Mouse (Mus musculus): ENCODE measurements around the gene Bcar3.

Bcar3 gene

GRCm38 (mm10) chr3:122458743-122459142 is 164.8 kb downstream of the Bcar3 start:
- no peak for DNase-seq (ENCODE audit: low spot score)

GRCm38 (mm10) chr3:122460848-122461511 is 167.0 kb downstream of the Bcar3 start:
- no peak for DNase-seq (ENCODE audit: low spot score)

- DNase-seq (ENCODE audit: low spot score), result no peak
Measured at GRCm38 (mm10) chr3:122461512-122461881, 167.6 kb downstream of the Bcar3 start.

- no peak for DNase-seq (ENCODE audit: low spot score)
Measured at GRCm38 (mm10) chr3:122461932-122462871, 168.3 kb downstream of the Bcar3 start.

GRCm38 (mm10) chr3:122463166-122463565 is 169.2 kb downstream of the Bcar3 start:
- DNase-seq (ENCODE audit: low spot score), result no peak

- DNase-seq (ENCODE audit: low spot score), result no peak
Measured at GRCm38 (mm10) chr3:122466100-122466730, 172.3 kb downstream of the Bcar3 start.

- no peak for DNase-seq (ENCODE audit: low spot score)
Measured at GRCm38 (mm10) chr3:122467977-122468376, 174.0 kb downstream of the Bcar3 start.

GRCm38 (mm10) chr3:122470326-122471016 is 176.5 kb downstream of the Bcar3 start:
- no peak for DNase-seq (ENCODE audit: low spot score)

- no peak for DNase-seq (ENCODE audit: low spot score)
Measured at GRCm38 (mm10) chr3:122471017-122471721, 177.2 kb downstream of the Bcar3 start.

GRCm38 (mm10) chr3:122472412-122472811 is 178.5 kb downstream of the Bcar3 start:
- DNase-seq (ENCODE audit: low spot score), result no peak

GRCm38 (mm10) chr3:122473523-122474034 is 179.6 kb downstream of the Bcar3 start:
- no peak for DNase-seq (ENCODE audit: low spot score)

GRCm38 (mm10) chr3:122474067-122474466 is 180.1 kb downstream of the Bcar3 start:
- DNase-seq (ENCODE audit: low spot score), result peak; percentile 6

GRCm38 (mm10) chr3:122474796-122475195 is 180.9 kb downstream of the Bcar3 start:
- no peak for DNase-seq (ENCODE audit: low spot score)

- DNase-seq (ENCODE audit: low spot score), result no peak
Measured at GRCm38 (mm10) chr3:122475735-122476134, 181.8 kb downstream of the Bcar3 start.

- no peak for DNase-seq (ENCODE audit: low spot score)
Measured at GRCm38 (mm10) chr3:122476656-122477055, 182.7 kb downstream of the Bcar3 start.

- no peak for DNase-seq (ENCODE audit: low spot score)
Measured at GRCm38 (mm10) chr3:122477541-122477940, 183.6 kb downstream of the Bcar3 start.

- no peak for DNase-seq (ENCODE audit: low spot score)
Measured at GRCm38 (mm10) chr3:122478735-122479134, 184.8 kb downstream of the Bcar3 start.

GRCm38 (mm10) chr3:122480065-122480675 is 186.2 kb downstream of the Bcar3 start:
- no peak for DNase-seq (ENCODE audit: low spot score)

GRCm38 (mm10) chr3:122480986-122481385 is 187.1 kb downstream of the Bcar3 start:
- no peak for DNase-seq (ENCODE audit: low spot score)

- DNase-seq (ENCODE audit: low spot score), result no peak
Measured at GRCm38 (mm10) chr3:122481891-122482739, 188.2 kb downstream of the Bcar3 start.

Measured in spleen, adult 12 weeks (tissue).